Mouse (Mus musculus) embryonic facial prominence, embryonic 14.5 days (tissue): ENCODE data around the gene Apobec3. TPM values are rescaled to one million over a fixed set of nuclear protein-coding genes. Genes with fewer than 3 reads are reported as not detected.
"Not testable (repeated sequence)": the region's sequence is repeated elsewhere in the genome, so short reads cannot be mapped to it uniquely, and the experiment has no call there.

Experiments
- ATAC-seq: fragments of 200-750 bp; cut with Nextera tagmentation; 2 replicates; pipeline ENCODE4 v1.8.0; 2017; ENCODE audit warnings: low read depth, moderate number of reproducible peaks, moderate TSS enrichment
- DNase-seq: peaks from one replicate; pipeline ENCODE4 v3.0.0-alpha.2; 2015; ENCODE audit warnings: low spot score
- H3K27ac ChIP-seq: fragments of 300-500 bp; sonication (generic); replicated peaks from 2 replicates; pipeline ENCODE4 v1.5.1; 2014; ENCODE audit warnings: low read depth, mild to moderate bottlenecking, low read length, moderate library complexity
- H3K27me3 ChIP-seq: fragments of 300-500 bp; sonication (generic); replicated peaks from 2 replicates; pipeline ENCODE4 v1.6.1; 2014; ENCODE audit warnings: low read length; ENCODE audit not compliant: control insufficient read depth, insufficient read depth
- H3K36me3 ChIP-seq: fragments of 300-500 bp; sonication (generic); 2 replicates; pipeline ENCODE4 v1.6.1; 2014; ENCODE audit warnings: low read length, mixed read lengths; ENCODE audit not compliant: control insufficient read depth, insufficient read depth
- H3K4me1 ChIP-seq: fragments of 300-500 bp; sonication (generic); 2 replicates; pipeline ENCODE4 v1.6.1; 2014; ENCODE audit warnings: antibody characterized with exemption, low read length; ENCODE audit not compliant: control insufficient read depth, insufficient read depth
- H3K4me2 ChIP-seq: fragments of 300-500 bp; sonication (generic); 2 replicates; pipeline ENCODE4 v1.6.1; 2014; ENCODE audit warnings: low read depth, mild to moderate bottlenecking, low read length, moderate library complexity, mixed read lengths
- H3K4me3 ChIP-seq: fragments of 300-500 bp; sonication (generic); 2 replicates; pipeline ENCODE4 v1.5.1; 2014; ENCODE audit warnings: low read depth, mild to moderate bottlenecking, low read length
- H3K9ac ChIP-seq: fragments of 300-500 bp; sonication (generic); 2 replicates; pipeline ENCODE4 v1.6.1; 2014; ENCODE audit warnings: low read depth, mild to moderate bottlenecking, low read length, moderate library complexity, mixed read lengths
- H3K9me3 ChIP-seq: fragments of 300-500 bp; sonication (generic); 2 replicates; pipeline ENCODE4 v1.6.1; 2016; ENCODE audit warnings: low read length; ENCODE audit not compliant: control insufficient read depth
- WGBS: fragments of 180-500 bp; shearing (Covaris S2); extraction: QIAGEN DNeasy Blood & Tissue Kit; methylation state at CpG from one replicate; pipeline ENCODE4 v1.1.7; 2014; 5-methylcytosine and 5-hydroxymethylcytosine counted together
- polyA plus RNA-seq: library from polyadenylated mRNA; unstranded; fragments of >200 nt; fragmentation: Nextera tagmentation; extraction: Ambion mirVana; gene quantifications from 2 replicates; pipeline ENCODE4 v1.2.1, GENCODE M21; 2014

The Apobec3 gene
- polyA plus RNA-seq, 1 experiment from 2014 or later, result 17.3 TPM

DNA sequence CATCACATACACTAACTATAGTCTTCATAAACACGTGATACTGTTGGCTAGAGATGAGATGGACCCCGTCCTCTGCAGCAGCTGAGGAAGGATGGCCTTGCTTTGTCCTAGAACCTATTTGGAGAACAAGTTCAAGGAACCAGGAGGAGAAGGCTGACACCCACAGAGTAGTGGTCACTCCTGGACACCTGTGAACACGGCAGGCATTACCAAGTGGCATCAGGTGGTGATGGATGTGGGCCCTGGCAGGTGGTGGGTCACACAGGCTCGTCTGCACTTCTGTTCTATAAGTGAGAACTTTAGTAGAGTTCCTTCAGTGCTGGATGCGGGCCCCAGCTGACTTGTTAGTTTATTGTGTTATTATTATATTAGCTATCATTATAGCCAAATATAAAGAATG, 6.6 kb upstream of the Apobec3 start:
- Histone ChIP-seq H3K27ac (no peak overlapping the region), H3K4me2 (no peak overlapping the region), H3K27me3 (no peaks in the 10 kb centered on the region), H3K4me1 (peaks cover 5% of the 10 kb centered on the region; the same call in 1 of the 2 replicates), H3K9ac (no peak overlapping the region), H3K9me3 (no peaks in the 10 kb centered on the region), H3K4me3 (no peak overlapping the region), H3K36me3 (no peaks in the 10 kb centered on the region)
- 80% methylated on average over 5 of the region's 5 CpGs for WGBS
- DNase-seq (no peak), ATAC-seq (no peak)

DNA sequence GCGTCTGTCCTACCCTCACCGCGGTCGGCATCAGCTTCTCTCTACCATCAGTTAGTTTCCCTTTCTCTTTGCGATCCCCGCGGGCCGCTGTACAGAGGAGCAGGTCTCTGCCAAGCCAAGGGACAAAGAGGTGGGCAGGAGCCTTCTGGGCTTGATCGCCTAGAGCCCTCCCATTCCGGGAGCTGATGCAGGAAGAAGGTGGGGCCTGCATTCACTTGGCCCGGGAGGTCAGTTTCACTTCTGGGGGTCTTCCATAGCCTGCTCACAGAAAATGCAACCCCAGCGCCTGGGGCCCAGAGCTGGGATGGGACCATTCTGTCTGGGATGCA, 718 bp downstream of the Apobec3 start:
- ATAC-seq (peak; percentile 91), DNase-seq (peak; percentile 80)
- peak overlapping the region; percentile 54 for H3K4me2 ChIP-seq
- peak overlapping the region; percentile 41; the same call in 1 of the 2 replicates for H3K27ac ChIP-seq
- H3K4me3 ChIP-seq, result peak overlapping the region; percentile 36
- peak overlapping the region; percentile 56 for H3K9ac ChIP-seq
- WGBS, result 3% methylated on average over 11 of the region's 12 CpGs
- peaks cover 3% of the 10 kb centered on the region; the same call in 1 of the 2 replicates for H3K27me3 ChIP-seq
- H3K9me3 ChIP-seq, result no peaks in the 10 kb centered on the region
- H3K36me3 ChIP-seq, result no peaks in the 10 kb centered on the region
- peaks cover 6% of the 10 kb centered on the region; the same call in 1 of the 2 replicates for H3K4me1 ChIP-seq

DNA sequence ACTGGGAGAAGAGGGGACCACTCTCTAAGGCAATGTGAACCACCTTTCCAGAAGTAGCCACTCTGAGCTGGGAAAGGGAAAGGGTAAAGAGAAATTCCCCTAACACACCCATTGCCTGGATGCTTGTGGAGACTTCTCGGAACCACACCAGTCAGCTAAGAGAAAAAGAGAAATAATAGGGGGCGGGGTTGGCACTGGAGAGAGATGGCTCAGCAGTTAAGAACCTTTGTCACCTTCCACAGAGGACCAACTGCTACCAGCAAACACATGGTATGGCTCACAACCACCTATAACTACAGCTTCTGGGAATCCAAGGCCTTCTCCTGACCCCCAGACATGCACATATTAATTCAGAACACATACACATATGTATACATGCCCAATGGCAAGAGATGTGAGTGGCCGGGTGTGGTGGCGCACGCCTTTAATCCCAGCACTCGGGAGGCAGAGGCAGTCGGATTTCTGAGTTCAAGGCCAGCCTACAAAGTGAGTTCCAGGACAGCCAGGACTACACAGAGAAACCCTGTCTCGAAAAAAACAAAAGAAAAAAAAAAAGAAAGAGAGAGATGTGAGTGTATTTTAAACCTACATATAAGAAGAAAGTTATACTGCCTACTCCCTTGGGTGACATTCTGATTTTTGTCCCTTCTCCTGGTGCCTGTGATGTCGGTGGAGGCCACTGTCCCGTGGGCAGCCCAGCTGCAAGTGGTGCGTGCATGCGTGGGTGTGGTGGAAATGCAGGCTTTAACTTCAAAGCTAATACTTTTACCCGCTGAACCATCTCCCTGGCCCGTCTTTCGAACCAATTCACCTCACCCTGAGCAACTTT, 1.8 kb downstream of the Apobec3 start:
- ATAC-seq (no peak), DNase-seq (no peak)
- H3K9ac ChIP-seq, result no peak overlapping the region
- H3K4me3 ChIP-seq, result peak overlapping the region; percentile 36
- peaks cover 6% of the 10 kb centered on the region; the same call in 1 of the 2 replicates for H3K4me1 ChIP-seq
- H3K9me3 ChIP-seq, result no peaks in the 10 kb centered on the region
- peak overlapping the region; percentile 54 for H3K4me2 ChIP-seq
- WGBS, result 64% methylated on average over 15 of the region's 15 CpGs
- H3K36me3 ChIP-seq, result no peaks in the 10 kb centered on the region
- peaks cover 3% of the 10 kb centered on the region; the same call in 1 of the 2 replicates for H3K27me3 ChIP-seq
- H3K27ac ChIP-seq, result no peak overlapping the region

DNA sequence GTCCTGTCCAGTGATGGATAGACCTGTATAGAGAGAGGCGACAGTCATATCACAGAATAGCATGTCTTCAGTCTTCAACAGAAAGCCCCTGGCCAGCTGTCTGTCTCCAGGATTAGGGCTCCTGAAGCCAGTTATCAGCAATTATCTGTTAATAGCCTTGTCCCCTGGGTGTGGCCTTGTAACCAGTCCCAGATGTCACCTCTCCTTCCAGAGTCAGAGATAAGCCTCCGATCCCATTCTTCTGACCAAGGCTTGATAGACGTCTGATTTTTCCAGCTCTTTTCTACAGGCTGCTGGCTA, 2.3 kb downstream of the Apobec3 start:
- Histone ChIP-seq H3K4me3 (no peak overlapping the region), H3K4me2 (no peak overlapping the region), H3K36me3 (no peaks in the 10 kb centered on the region), H3K9me3 (no peaks in the 10 kb centered on the region), H3K27ac (no peak overlapping the region), H3K9ac (no peak overlapping the region), H3K27me3 (peaks cover 3% of the 10 kb centered on the region; the same call in 1 of the 2 replicates), H3K4me1 (peaks cover 6% of the 10 kb centered on the region; the same call in 1 of the 2 replicates)
- 43% methylated on average over 3 of the region's 3 CpGs for WGBS
- ATAC-seq (no peak), DNase-seq (no peak)

DNA sequence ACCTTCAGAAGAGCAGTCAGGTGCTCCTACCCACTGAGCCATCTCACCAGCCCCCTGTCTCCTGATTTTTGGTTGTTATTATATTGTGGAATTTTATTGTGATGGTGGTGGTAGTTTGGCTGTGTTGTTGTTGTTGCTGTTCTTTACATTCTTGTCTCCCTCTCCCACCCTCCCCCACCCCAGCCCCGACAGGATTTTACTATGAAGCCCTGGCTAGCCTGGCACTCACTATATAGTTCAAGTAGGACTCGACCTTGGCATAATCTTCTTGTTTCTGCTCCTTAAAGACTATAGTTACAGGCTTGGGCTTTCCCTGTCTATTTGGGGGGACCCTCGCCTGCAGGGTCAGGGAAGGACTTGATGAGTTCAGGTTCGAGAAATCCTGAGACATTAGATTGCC, 2.9 kb downstream of the Apobec3 start:
- WGBS, result 76% methylated on average over 4 of the region's 4 CpGs
- DNase-seq (no peak), ATAC-seq (no peak)
- Histone ChIP-seq H3K4me2 (no peak overlapping the region), H3K27me3 (peaks cover 3% of the 10 kb centered on the region; the same call in 1 of the 2 replicates), H3K4me3 (no peak overlapping the region), H3K9ac (no peak overlapping the region), H3K9me3 (no peaks in the 10 kb centered on the region), H3K36me3 (no peaks in the 10 kb centered on the region), H3K27ac (no peak overlapping the region), H3K4me1 (peaks cover 6% of the 10 kb centered on the region; the same call in 1 of the 2 replicates)

DNA sequence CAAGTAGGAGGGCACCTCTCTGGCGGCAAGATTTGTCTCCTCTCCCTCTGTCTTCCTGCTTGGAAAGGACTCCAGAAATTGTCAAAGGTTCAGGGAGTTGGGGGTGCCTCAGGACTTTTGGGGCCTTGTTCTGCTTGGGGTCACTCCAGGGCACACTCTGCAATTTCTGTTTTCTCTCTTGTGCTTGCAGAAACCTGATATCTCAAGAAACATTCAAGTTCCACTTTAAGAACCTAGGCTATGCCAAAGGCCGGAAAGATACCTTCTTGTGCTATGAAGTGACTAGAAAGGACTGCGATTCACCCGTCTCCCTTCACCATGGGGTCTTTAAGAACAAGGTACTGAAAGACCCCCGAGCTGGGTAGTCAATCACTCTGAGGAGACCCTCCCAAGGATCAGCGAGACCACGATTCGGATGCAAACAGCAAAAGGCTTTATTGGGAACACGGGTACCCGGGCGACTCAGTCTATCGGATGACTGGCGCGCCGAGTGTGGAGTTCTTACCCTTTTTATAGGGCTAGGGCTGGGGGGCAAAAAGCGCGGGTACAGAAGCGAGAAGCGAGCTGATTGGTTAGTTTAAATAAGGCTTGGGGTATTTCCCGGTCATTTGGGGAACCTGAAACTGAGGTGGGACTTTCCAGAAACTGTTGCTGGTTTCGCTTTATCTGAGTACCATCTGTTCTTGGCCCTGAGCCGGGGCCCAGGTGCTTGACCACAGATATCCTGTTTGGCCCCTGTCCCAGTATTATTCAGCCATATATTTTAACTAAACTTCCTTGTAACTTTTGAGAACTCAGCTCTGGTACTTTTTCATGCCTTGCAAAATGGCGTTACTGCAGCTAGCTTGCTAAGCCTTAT, 4.0 kb downstream of the Apobec3 start:
- H3K36me3 ChIP-seq, DNase-seq, H3K27me3 ChIP-seq, ATAC-seq, H3K4me2 ChIP-seq, H3K4me1 ChIP-seq, H3K9ac ChIP-seq, H3K9me3 ChIP-seq, H3K4me3 ChIP-seq: not testable (repeated sequence)
- 71% methylated on average over 8 of the region's 23 CpGs for WGBS
- H3K27ac ChIP-seq, result peak overlapping the region; percentile 24

DNA sequence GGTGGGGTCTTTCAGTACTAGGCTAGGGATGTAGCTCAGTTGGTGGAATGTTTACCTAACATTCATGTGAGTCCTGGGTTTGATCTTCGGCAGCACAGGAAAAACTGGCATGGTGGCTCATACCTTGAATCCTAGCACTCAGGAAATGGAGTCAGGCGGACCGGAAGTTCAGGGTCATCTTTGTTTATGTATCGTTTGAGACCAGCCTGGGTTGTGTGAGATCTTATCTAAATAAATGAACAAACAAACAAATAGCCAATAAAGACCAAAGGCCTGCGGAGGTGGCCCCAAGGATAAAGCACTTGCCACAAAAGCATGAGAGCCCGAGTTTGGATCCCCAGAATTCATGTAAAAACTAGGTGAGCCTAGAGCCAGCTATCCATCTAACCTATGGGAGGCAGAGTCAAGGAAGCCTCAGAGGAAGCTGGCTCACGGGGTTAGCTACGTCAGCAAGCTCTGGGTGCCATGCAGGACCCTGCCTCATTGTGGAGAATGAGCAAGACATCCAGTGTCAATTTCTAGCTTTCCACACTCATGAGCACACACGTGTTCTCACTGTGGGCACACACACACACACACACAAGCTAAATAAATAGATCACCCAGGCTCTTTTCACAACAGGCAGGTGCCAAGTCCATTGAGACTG, 4.7 kb downstream of the Apobec3 start:
- 74% methylated on average over 9 of the region's 9 CpGs for WGBS
- Histone ChIP-seq H3K36me3 (no peaks in the 10 kb centered on the region), H3K9ac (no peak overlapping the region), H3K27me3 (peaks cover 3% of the 10 kb centered on the region; the same call in 1 of the 2 replicates), H3K27ac (peak overlapping the region; percentile 10; the same call in 1 of the 2 replicates), H3K9me3 (no peaks in the 10 kb centered on the region), H3K4me3 (no peak overlapping the region), H3K4me2 (no peak overlapping the region), H3K4me1 (peaks cover 6% of the 10 kb centered on the region; the same call in 1 of the 2 replicates)
- DNase-seq (no peak), ATAC-seq (no peak)

DNA sequence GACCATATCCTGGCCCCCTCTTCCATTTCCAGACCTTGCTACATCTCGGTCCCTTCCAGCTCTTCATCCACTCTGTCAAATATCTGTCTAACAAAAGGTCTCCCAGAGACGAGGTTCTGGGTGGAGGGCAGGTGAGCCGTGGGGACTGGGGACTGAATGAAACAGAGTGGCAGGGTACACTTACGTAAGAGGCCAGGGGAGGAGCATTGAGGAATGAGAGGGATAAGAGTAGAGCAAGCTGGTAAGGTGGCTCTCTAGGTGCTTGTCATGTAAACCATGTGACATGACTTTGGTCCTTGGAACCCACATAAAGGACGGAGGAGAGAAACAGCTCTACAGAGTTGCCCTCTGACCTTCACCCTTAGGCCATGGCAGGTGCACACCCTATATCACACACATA, 7.5 kb downstream of the Apobec3 start:
- no peak for DNase-seq
- 91% methylated on average over 5 of the region's 5 CpGs for WGBS
- no peaks in the 10 kb centered on the region for H3K36me3 ChIP-seq
- no peak overlapping the region for H3K4me2 ChIP-seq
- no peak overlapping the region for H3K9ac ChIP-seq
- H3K27ac ChIP-seq, result no peak overlapping the region
- no peak for ATAC-seq
- no peak overlapping the region for H3K4me3 ChIP-seq
- H3K4me1 ChIP-seq, result no peaks in the 10 kb centered on the region
- H3K27me3 ChIP-seq, result no peaks in the 10 kb centered on the region
- no peaks in the 10 kb centered on the region for H3K9me3 ChIP-seq
